Mouse (Mus musculus): ENCODE data around the gene Lamb3. TPM values are rescaled to one million over a fixed set of nuclear protein-coding genes. Genes with fewer than 3 reads are reported as not detected.
A peak's percentile ranks its signal among the peaks of the same experiment; 100 is the strongest.

Gene Lamb3
- polyA plus RNA-seq, 1 experiment from 2014 or later, result 24.4 TPM

DNA sequence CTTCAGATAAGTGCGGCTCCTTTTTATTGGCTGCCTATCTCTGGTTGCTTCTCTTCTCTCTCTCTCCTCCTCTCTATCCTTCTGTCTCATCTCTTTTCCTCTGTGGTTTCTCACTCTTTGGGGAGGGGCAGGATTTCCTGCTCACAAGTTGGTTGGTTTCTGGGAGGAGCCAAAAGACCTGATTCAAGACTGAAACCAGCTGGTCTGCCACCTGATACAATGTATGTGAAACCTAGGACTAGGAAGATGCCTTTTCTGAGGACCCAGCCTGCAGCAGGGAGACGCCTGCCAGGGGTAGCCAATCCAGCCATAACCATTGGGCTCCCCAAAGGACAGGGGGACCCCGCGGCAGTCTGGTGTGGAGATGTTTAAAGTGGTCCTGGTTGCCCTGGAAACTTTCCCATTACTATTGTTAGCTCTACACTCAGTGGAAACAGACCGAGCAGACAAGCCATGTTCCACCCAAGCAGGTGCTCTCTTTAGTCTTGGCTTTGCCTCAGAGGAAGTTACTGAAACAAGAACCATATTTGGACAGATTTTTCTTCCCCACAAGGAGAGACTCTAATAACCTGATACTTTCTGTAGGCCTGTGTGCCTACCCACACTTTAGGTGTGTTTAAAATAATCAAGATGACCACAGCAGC, 56.6 kb downstream of the Lamb3 start, which contains the start of gene Hsd11b1:
Hsd11b1 (minus strand) TSS at position 121 of the 644 bp plus-strand sequence.
- 58% methylated on average over 5 of the region's 5 CpGs for WGBS
- Histone ChIP-seq H3K36me3 (ENCODE audit: insufficient read depth) (no peaks in the 10 kb centered on the region), H3K27me3 (ENCODE audit: insufficient read depth, low read length) (no peaks in the 10 kb centered on the region), H3K9ac (no peak within 1 kb of the TSS), H3K27ac (ENCODE audit: low read depth) (no peak within 1 kb of the TSS), H3K4me3 (ENCODE audit: low read depth, low read length) (no peak within 1 kb of the TSS), H3K4me2 (no peak within 1 kb of the TSS), H3K4me1 (ENCODE audit: insufficient read depth) (peaks cover 4% of the 10 kb centered on the region; the same call in 1 of the 2 replicates), H3K9me3 (ENCODE audit: low read depth, low read length) (no peaks in the 10 kb centered on the region)
- DNase-seq (peak; percentile 40), ATAC-seq (ENCODE audit: insufficient read depth) (peak; percentile 20; the same call in 1 of the 2 replicates)
- no peak for TF ChIP-seq CTCF (IDR thresholded peaks at IDR 0.05; ENCODE audit: low read depth)

DNA sequence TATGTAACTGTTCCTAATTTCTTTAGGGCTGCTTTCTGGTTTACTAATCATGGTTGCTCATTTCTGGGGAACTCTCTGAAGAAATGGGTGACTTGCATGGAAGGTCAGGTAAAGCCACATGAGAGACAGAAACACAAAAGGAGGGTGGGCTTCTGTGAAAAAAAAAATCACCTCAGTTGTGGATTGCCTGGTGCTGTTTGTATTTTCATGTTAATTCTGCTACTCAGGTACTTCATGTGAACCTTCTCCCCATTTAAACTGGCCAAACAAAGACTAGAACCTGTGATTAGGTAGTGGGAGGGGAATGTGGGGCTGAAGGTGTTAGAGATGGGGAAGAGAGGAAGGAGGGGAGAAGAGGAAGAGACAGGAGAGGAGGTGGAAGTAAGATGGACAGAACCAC, 58.2 kb downstream of the Lamb3 start:
- no peaks in the 10 kb centered on the region for H3K9me3 ChIP-seq (ENCODE audit: low read depth, low read length)
- no peak for ATAC-seq (ENCODE audit: insufficient read depth)

DNA sequence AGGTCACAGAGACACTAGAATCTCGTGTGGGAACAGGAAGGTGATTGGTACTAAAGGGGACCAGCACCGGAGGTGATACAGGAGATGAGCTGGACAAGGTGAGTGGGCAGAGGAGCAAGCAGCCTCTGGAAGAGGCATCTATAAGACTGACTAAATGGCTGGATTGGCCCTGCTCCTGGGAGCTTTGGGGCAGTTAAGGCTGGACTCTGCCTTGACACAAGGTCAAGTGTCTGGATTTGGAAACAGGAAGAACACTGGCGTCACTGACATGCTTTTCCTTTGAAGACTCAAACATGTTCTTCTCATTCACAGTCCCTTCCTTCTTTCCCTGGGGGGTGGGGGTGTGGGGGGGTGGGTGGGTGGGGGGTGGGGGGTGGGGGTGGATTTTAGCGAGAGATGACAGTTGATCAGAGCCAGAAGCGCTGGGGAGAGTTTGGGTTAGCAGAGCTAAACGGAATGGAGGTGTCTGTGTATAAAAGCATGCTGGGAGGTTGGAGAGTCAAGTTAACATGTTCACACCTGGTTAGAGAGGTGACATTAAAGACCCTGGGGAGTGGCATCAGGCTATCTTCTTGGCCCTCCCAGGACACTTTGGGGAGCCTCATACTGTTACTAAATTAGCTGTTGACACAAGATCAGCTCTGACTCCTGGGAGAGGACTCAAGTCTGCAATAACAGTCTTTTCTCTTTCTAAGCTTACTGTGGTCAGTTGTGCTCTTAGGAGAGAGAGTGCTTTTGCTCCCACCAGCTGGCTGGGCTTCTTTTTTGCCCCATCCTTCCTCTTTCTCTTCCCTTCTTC, 63.7 kb downstream of the Lamb3 start:
- peak overlapping the region; percentile 30; the same call in 1 of the 2 replicates for H3K27ac ChIP-seq (ENCODE audit: low read depth)

More for the DNA sequence above, 58.2 kb downstream of the Lamb3 start:
- DNase-seq, result no peak
- Histone ChIP-seq H3K4me2 (no peak overlapping the region), H3K27me3 (ENCODE audit: insufficient read depth, low read length) (no peaks in the 10 kb centered on the region), H3K9ac (no peak overlapping the region), H3K4me3 (ENCODE audit: low read depth, low read length) (no peak overlapping the region), H3K4me1 (ENCODE audit: insufficient read depth) (peaks cover 4% of the 10 kb centered on the region; the same call in 1 of the 2 replicates), H3K27ac (ENCODE audit: low read depth) (no peak overlapping the region), H3K36me3 (ENCODE audit: insufficient read depth) (no peaks in the 10 kb centered on the region)
- TF ChIP-seq CTCF (IDR thresholded peaks at IDR 0.05; ENCODE audit: low read depth), result no peak

DNA sequence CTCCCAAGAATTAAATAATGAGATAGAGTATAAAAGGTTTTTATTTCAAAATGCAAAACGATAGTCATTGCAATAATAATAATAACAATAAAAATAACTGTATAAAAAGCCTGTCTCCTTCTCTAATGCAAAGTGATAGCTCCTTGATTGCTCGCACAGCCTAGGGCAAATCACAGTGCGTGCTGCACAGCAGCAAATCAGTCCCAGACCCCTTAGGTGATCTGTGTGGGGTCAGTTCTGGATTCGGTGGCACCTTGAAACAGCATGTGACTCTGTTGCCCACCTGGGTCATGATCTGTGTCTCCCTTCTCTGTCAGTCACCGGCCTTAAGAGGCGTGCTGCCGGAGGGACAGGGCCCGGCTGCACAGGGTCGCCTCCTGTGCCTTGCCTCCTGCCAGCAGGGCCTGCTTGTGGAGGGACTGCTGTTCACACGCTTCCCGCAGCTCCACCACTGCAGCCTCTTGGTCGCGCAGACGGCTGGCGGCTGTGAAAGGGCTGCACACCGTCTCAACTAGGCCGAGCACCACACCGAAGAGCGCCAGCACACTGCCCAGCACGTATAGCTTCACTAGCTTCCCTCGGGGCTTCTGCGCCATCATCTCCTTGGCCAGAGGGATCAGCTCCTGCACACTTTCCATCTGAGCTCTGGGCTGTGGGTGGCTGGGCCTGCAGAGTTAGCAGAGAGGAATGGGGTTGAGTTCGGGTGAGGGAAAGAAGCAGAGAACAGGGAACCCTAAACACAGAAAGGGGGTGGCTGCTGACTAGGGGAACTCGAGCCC, 64.8 kb downstream of the Lamb3 start:
- H3K36me3 ChIP-seq (ENCODE audit: insufficient read depth), result no peaks in the 10 kb centered on the region
- H3K4me1 ChIP-seq (ENCODE audit: insufficient read depth), result 0 out of 2 replicates have a peak, but pooled peaks cover 3% of the 10 kb centered on the region
- TF ChIP-seq CTCF (IDR thresholded peaks at IDR 0.05; ENCODE audit: low read depth), result no peak
- WGBS, result 13% methylated on average over 24 of the region's 24 CpGs
- peak overlapping the region; percentile 85 for H3K4me2 ChIP-seq
- peak overlapping the region; percentile 88 for H3K27ac ChIP-seq (ENCODE audit: low read depth)
- no peaks in the 10 kb centered on the region for H3K9me3 ChIP-seq (ENCODE audit: low read depth, low read length)
- ATAC-seq (ENCODE audit: insufficient read depth) (peak; percentile 62), DNase-seq (peak; percentile 59)
- H3K9ac ChIP-seq, result peak overlapping the region; percentile 72
- H3K4me3 ChIP-seq (ENCODE audit: low read depth, low read length), result peak overlapping the region; percentile 45
- no peaks in the 10 kb centered on the region for H3K27me3 ChIP-seq (ENCODE audit: insufficient read depth, low read length)

More for the DNA sequence above, 63.7 kb downstream of the Lamb3 start:
- Histone ChIP-seq H3K9me3 (ENCODE audit: low read depth, low read length) (no peaks in the 10 kb centered on the region), H3K36me3 (ENCODE audit: insufficient read depth) (no peaks in the 10 kb centered on the region), H3K4me2 (peak overlapping the region; percentile 85), H3K4me3 (ENCODE audit: low read depth, low read length) (peak overlapping the region; percentile 45; the same call in 1 of the 2 replicates), H3K9ac (peak overlapping the region; percentile 16; the same call in 1 of the 2 replicates), H3K4me1 (ENCODE audit: insufficient read depth) (0 out of 2 replicates have a peak, but pooled peaks cover 3% of the 10 kb centered on the region), H3K27me3 (ENCODE audit: insufficient read depth, low read length) (no peaks in the 10 kb centered on the region)
- ATAC-seq (ENCODE audit: insufficient read depth) (no peak), DNase-seq (peak; percentile 44)
- TF ChIP-seq CTCF (IDR thresholded peaks at IDR 0.05; ENCODE audit: low read depth), result no peak
- WGBS, result 26% methylated on average over 6 of the region's 6 CpGs

DNA sequence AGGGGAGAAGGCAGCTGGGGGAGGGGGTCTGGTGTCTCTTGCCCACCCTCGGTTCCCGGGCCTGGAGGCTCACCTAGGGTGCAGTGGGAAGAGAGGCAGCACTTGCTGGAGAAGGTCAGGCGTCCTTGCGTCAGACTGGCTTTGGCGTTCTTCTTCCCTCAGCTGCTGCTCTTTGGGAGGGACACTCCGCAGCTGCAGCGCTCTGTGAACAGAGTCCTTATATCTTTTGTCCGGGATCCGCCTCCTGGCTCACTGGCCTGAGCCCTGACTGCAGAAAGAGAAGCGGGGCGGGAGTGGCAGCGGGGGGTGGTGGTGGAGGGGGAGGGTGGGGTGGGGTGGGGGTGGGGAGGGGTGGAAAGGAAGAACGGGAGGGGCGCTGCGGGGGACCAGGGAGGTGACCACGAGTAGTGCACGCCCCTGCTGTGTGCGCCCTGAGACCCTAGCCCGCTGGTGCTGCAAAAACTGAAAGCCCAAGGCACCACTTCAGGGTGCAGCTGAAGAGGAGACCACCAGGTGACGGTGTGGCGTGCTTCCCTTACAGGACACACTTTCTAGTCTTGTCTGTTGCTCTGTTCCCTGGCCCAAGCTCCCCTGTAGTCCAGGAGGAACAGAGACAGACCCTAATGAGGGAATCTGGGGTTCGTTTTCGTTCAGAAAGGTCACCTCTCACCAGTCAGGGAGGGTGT, 65.6 kb downstream of the Lamb3 start, which contains the start of gene G0s2:
G0s2 (minus strand) TSS at position 302 of the 686 bp plus-strand sequence.
- Histone ChIP-seq H3K36me3 (ENCODE audit: insufficient read depth) (no peaks in the 10 kb centered on the region), H3K9me3 (ENCODE audit: low read depth, low read length) (no peaks in the 10 kb centered on the region), H3K4me1 (ENCODE audit: insufficient read depth) (0 out of 2 replicates have a peak, but pooled peaks cover 3% of the 10 kb centered on the region), H3K27ac (ENCODE audit: low read depth) (peak within 1 kb of the TSS; percentile 88), H3K4me3 (ENCODE audit: low read depth, low read length) (peak within 1 kb of the TSS; percentile 45), H3K9ac (peak within 1 kb of the TSS; percentile 72), H3K27me3 (ENCODE audit: insufficient read depth, low read length) (no peaks in the 10 kb centered on the region), H3K4me2 (peak within 1 kb of the TSS; percentile 85)
- under 1% methylated on average over 23 of the region's 23 CpGs for whole genome bisulfite sequencing
- DNase-seq (peak; percentile 84), ATAC-seq (ENCODE audit: insufficient read depth) (peak; percentile 89)
- peak; percentile 80 for TF ChIP-seq CTCF (IDR thresholded peaks at IDR 0.05; ENCODE audit: low read depth)

DNA sequence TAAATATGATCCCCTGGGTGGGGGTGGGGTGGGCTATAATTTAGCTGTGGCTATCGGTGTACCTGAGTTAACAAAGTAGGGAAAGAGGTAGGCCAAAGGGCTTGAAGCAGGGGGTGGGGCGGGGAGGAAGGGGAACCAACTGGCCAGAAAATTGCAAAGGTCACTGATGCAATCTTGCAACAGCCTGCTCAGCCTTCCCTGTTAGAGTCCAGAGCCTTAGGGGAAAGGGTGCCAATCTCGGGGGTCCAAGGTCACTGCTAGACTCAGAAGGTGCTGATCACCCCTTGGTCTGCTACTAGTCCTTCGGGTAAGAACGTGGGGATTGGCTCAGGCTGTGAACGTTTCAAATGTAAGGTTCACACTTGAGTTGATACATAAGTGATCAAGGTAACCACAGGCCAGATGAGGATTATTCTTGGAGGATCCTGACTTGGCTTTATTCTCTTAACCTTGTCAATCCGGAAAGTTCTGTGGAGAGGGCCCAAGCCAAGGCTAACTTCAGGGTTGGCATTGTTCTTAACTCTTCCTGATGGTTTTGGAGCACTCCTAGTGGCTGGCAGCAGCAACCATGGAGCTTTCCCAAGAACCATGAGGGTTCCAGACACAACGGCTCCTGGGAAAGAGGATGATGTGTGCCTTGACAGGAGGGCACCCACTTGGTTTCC, 67.0 kb downstream of the Lamb3 start:
- Histone ChIP-seq H3K4me2 (no peak overlapping the region), H3K9me3 (ENCODE audit: low read depth, low read length) (no peaks in the 10 kb centered on the region), H3K36me3 (ENCODE audit: insufficient read depth) (no peaks in the 10 kb centered on the region), H3K4me1 (ENCODE audit: insufficient read depth) (0 out of 2 replicates have a peak, but pooled peaks cover 3% of the 10 kb centered on the region), H3K27ac (ENCODE audit: low read depth) (no peak overlapping the region), H3K27me3 (ENCODE audit: insufficient read depth, low read length) (no peaks in the 10 kb centered on the region), H3K4me3 (ENCODE audit: low read depth, low read length) (no peak overlapping the region), H3K9ac (no peak overlapping the region)
- 70% methylated on average over 8 of the region's 8 CpGs for WGBS
- DNase-seq, result no peak
- no peak for TF ChIP-seq CTCF (IDR thresholded peaks at IDR 0.05; ENCODE audit: low read depth)
- no peak for ATAC-seq (ENCODE audit: insufficient read depth)

Data from lung, embryonic 14.5 days (tissue).